Mouse (Mus musculus): ENCODE results near the gene Cd276. TPM values are rescaled to one million over a fixed set of nuclear protein-coding genes. Genes with fewer than 3 reads are reported as not detected.
A peak's percentile ranks its signal among the peaks of the same experiment; 100 is the strongest.

The Cd276 gene
- total RNA-seq, 2 experiments from 2014 or later, result 8.2 to 8.7 TPM

- peak in 1 of 2 experiments; percentile 27 for DNase-seq (ENCODE audit: low spot score in 2 of 2)
These were observed 955 bp downstream of the Cd276 start for GRCm38 (mm10) chr9:58554056-58554907.

GRCm38 (mm10) chr9:58552083-58552482 lies 3.2 kb downstream of the Cd276 start:
- intact Hi-C loops (cut with DNase I), result no loop called here
- DNase-seq (ENCODE audit: low spot score in 2 of 2), result no peak

More at GRCm38 (mm10) chr9:58554056-58554907, 955 bp downstream of the Cd276 start:
- intact Hi-C loops (cut with DNase I), result no loop called here

- no peak for DNase-seq (ENCODE audit: low spot score in 2 of 2)
- intact Hi-C loops (cut with DNase I), result no loop called here
These were observed 4.3 kb downstream of the Cd276 start for GRCm38 (mm10) chr9:58550928-58551327.

GRCm38 (mm10) chr9:58549694-58550093 lies 5.5 kb downstream of the Cd276 start:
- DNase-seq (ENCODE audit: low spot score in 2 of 2), result no peak
- intact Hi-C loops (cut with DNase I), result no loop called here

- no peak for DNase-seq (ENCODE audit: low spot score in 2 of 2)
- intact Hi-C loops (cut with DNase I), result no loop called here
These were observed 6.3 kb downstream of the Cd276 start for GRCm38 (mm10) chr9:58548897-58549296.

- intact Hi-C loops (cut with DNase I), result loop anchor here (1.0 kb wide), 1 partner anchor 36 kb away; the partner anchor contains the start of gene Nptn
- peak; percentile 40 to 90 for DNase-seq (ENCODE audit: low spot score in 2 of 2)
These were observed 8.4 kb downstream of the Cd276 start for GRCm38 (mm10) chr9:58546630-58547360.

GRCm38 (mm10) chr9:58545428-58545827 lies 9.8 kb downstream of the Cd276 start:
- intact Hi-C loops (cut with DNase I), result no loop called here
- DNase-seq (ENCODE audit: low spot score in 2 of 2), result no peak

- peak; percentile 63 to 81 for DNase-seq (ENCODE audit: low spot score in 2 of 2)
- intact Hi-C loops (cut with DNase I), result no loop called here
These were observed 10.3 kb downstream of the Cd276 start for GRCm38 (mm10) chr9:58544879-58545324.

- intact Hi-C loops (cut with DNase I), result loop anchor here (2.0 kb wide), 2 partner anchors 109 to 117 kb away; no protein-coding TSS in a partner anchor
- DNase-seq (ENCODE audit: low spot score in 2 of 2), result peak; percentile 78 to 81
These were observed 13.3 kb downstream of the Cd276 start for GRCm38 (mm10) chr9:58541895-58542338.

GRCm38 (mm10) chr9:58539886-58540285 lies 15.4 kb downstream of the Cd276 start:
- intact Hi-C loops (cut with DNase I), result loop anchor here (1.0 to 5.0 kb wide), 4 partner anchors 38 to 332 kb away; no protein-coding TSS in a partner anchor

GRCm38 (mm10) chr9:58537774-58538173 lies 17.5 kb downstream of the Cd276 start:
- DNase-seq (ENCODE audit: low spot score in 2 of 2), result no peak
- intact Hi-C loops (cut with DNase I), result loop anchor here (5.0 kb wide), 1 partner anchor 335 kb away; no protein-coding TSS in a partner anchor

More at GRCm38 (mm10) chr9:58539886-58540285, 15.4 kb downstream of the Cd276 start:
- DNase-seq (ENCODE audit: low spot score in 2 of 2), result peak; percentile 54 to 76

GRCm38 (mm10) chr9:58535447-58536134 lies 19.6 kb downstream of the Cd276 start:
- no peak for DNase-seq (ENCODE audit: low spot score in 2 of 2)
- intact Hi-C loops (cut with DNase I), result loop anchor here (1.0 to 5.0 kb wide), 2 partner anchors 205 to 337 kb away; no protein-coding TSS in a partner anchor

GRCm38 (mm10) chr9:58534766-58535165 lies 20.5 kb downstream of the Cd276 start:
- DNase-seq (ENCODE audit: low spot score in 2 of 2), result peak; percentile 55 to 80

GRCm38 (mm10) chr9:58533322-58533721 lies 21.9 kb downstream of the Cd276 start:
- DNase-seq (ENCODE audit: low spot score in 2 of 2), result no peak
- intact Hi-C loops (cut with DNase I), result no loop called here

More at GRCm38 (mm10) chr9:58534766-58535165, 20.5 kb downstream of the Cd276 start:
- intact Hi-C loops (cut with DNase I), result loop anchor here (1.0 to 5.0 kb wide), 2 partner anchors 204 to 338 kb away; no protein-coding TSS in a partner anchor

GRCm38 (mm10) chr9:58532236-58532635 lies 23.0 kb downstream of the Cd276 start:
- intact Hi-C loops (cut with DNase I), result no loop called here
- no peak for DNase-seq (ENCODE audit: low spot score in 2 of 2)

- no peak for DNase-seq (ENCODE audit: low spot score in 2 of 2)
- intact Hi-C loops (cut with DNase I), result no loop called here
These were observed 24.8 kb downstream of the Cd276 start for GRCm38 (mm10) chr9:58530407-58530806.

GRCm38 (mm10) chr9:58527841-58528240 lies 27.4 kb downstream of the Cd276 start:
- intact Hi-C loops (cut with DNase I), result no loop called here

GRCm38 (mm10) chr9:58525108-58525507 lies 30.1 kb downstream of the Cd276 start:
- no peak for DNase-seq (ENCODE audit: low spot score in 2 of 2)
- intact Hi-C loops (cut with DNase I), result no loop called here

More at GRCm38 (mm10) chr9:58527841-58528240, 27.4 kb downstream of the Cd276 start:
- no peak for DNase-seq (ENCODE audit: low spot score in 2 of 2)

GRCm38 (mm10) chr9:58521883-58522423 lies 33.3 kb downstream of the Cd276 start:
- DNase-seq (ENCODE audit: low spot score in 2 of 2), result no peak
- intact Hi-C loops (cut with DNase I), result no loop called here

Measured in left cerebral cortex, postnatal 25 days (tissue).